Mouse (Mus musculus) heart, embryonic 11.5 days (tissue): ENCODE results near the gene Scube3. TPM values are rescaled to one million over a fixed set of nuclear protein-coding genes. Genes with fewer than 3 reads are reported as not detected.

ENCODE experiments used
- ATAC-seq: fragments of 200-750 bp; cut with Nextera tagmentation; replicated peaks from 2 replicates; pipeline ENCODE4 v1.8.0; 2017; ENCODE audit warnings: moderate library complexity; ENCODE audit not compliant: insufficient number of reproducible peaks, low FRiP score, low TSS enrichment
- H3K27ac ChIP-seq: fragments of 300-500 bp; sonication (generic); 2 replicates; pipeline ENCODE4 v1.5.1; 2014; ENCODE audit warnings: mild to moderate bottlenecking, low read depth, low read length
- H3K27me3 ChIP-seq: fragments of 300-500 bp; sonication (generic); 2 replicates; pipeline ENCODE4 v1.6.1; 2014; ENCODE audit warnings: mild to moderate bottlenecking, low read length, mixed read lengths; ENCODE audit not compliant: control insufficient read depth, insufficient read depth
- H3K36me3 ChIP-seq: fragments of 300-500 bp; sonication (generic); 2 replicates; pipeline ENCODE4 v1.6.1; 2014; ENCODE audit warnings: mild to moderate bottlenecking, low read length, moderate library complexity, mixed read lengths; ENCODE audit not compliant: control insufficient read depth, insufficient read depth
- H3K4me1 ChIP-seq: fragments of 300-500 bp; sonication (generic); 2 replicates; pipeline ENCODE4 v1.6.1; 2014; ENCODE audit warnings: low read length; ENCODE audit not compliant: control insufficient read depth, insufficient read depth
- H3K4me2 ChIP-seq: fragments of 300-500 bp; sonication (generic); 2 replicates; pipeline ENCODE4 v1.6.1; 2014; ENCODE audit warnings: mild to moderate bottlenecking, moderate library complexity
- H3K4me3 ChIP-seq: fragments of 300-500 bp; sonication (generic); 2 replicates; pipeline ENCODE4 v1.5.1; 2014; ENCODE audit warnings: low read depth, low read length
- H3K9ac ChIP-seq: fragments of 300-500 bp; sonication (generic); 2 replicates; pipeline ENCODE4 v1.6.1; 2014; ENCODE audit warnings: mild to moderate bottlenecking, low read depth, low read length, moderate library complexity
- H3K9me3 ChIP-seq: fragments of 300-500 bp; sonication (generic); replicated peaks from 2 replicates; pipeline ENCODE4 v1.6.1; 2016; ENCODE audit warnings: low read length; ENCODE audit not compliant: control insufficient read depth
- WGBS: fragments of 180-500 bp; shearing (Covaris S2); extraction: QIAGEN DNeasy Blood & Tissue Kit; methylation state at CpG from one replicate; pipeline ENCODE4 v1.1.7; 2014; ENCODE audit not compliant: insufficient replicate concordance; 5-methylcytosine and 5-hydroxymethylcytosine counted together
- polyA plus RNA-seq: library from polyadenylated mRNA; unstranded; fragments of >200 nt; fragmentation: Nextera tagmentation; extraction: Ambion mirVana; gene quantifications from 2 replicates; pipeline ENCODE4 v1.2.1, GENCODE M21; 2014

Gene Scube3
- polyA plus RNA-seq, 1 experiment from 2014 or later: 2.3 TPM

DNA sequence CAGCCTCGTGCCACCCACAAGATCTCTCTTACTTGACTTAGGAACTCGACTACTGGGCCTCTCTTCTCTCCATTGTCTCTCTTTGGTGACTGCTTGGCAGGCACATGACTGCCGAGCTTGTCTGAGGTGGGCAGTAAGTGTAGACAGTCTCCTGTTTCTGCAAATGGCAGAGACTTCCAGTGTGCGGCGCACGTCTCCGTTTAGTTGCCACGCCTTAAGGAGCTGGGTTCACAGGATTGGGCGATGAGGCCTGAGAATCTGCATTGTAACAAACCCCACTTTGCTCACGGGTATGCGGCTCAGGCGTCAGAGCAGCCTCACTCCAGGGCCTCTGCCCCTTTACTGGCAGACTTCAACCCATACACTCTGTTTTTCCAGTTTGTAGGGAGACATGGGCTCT is 8.5 kb downstream of the Scube3 start:
- Histone ChIP-seq H3K27ac (no peak overlapping the region), H3K4me1 (0 out of 2 replicates have a peak, but pooled peaks cover 4% of the 10 kb centered on the region), H3K4me3 (no peak overlapping the region), H3K36me3 (no peaks in the 10 kb centered on the region), H3K9me3 (no peaks in the 10 kb centered on the region), H3K9ac (no peak overlapping the region), H3K4me2 (no peak overlapping the region), H3K27me3 (peaks cover 32% of the 10 kb centered on the region)
- 74% methylated on average over 12 of the region's 12 CpGs for whole genome bisulfite sequencing
- ATAC-seq: no peak

DNA sequence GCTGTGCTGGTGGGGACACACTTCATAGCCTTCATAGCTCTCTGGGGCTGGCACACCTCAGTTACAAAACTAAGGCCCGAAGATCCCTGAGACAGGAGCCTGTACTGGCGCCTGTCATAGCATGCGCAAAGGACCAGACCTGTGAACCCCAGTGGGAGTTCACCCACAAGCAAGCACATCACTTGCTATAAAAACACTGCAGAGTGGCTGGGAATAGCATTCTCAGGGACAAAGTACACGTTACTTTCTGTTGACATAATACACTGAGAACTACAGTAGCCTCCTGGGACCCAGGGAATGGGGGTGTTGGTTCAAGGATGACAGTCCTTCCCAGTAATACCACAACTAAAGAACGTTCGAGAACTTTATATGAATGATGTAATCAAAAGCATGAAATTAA is 11.2 kb downstream of the Scube3 start:
- Histone ChIP-seq H3K9ac (no peak overlapping the region), H3K4me3 (no peak overlapping the region), H3K4me1 (no peaks in the 10 kb centered on the region), H3K4me2 (no peak overlapping the region), H3K27me3 (peaks cover 33% of the 10 kb centered on the region), H3K9me3 (no peaks in the 10 kb centered on the region), H3K36me3 (no peaks in the 10 kb centered on the region), H3K27ac (no peak overlapping the region)
- WGBS: 75% methylated on average over 6 of the region's 6 CpGs
- ATAC-seq: no peak

DNA sequence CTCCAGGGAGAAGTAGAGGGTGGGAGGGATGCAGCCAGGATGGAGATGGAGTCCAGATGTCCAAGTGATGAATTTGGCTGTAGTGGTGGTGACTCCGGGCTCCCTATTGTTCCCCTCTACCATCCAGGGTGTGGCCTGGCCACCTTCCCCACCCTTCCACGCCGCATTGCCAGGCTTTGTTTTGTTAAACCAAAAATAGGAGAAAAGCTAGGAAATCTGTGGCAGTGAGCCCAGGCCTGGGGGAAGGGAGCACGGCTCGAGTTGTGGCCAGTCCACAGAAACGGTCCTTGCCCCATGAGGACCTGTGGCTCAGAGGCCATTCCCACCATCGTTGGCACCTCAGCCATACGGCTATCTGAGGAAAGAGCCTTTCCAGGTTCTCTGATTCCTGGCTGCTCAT is 13.0 kb downstream of the Scube3 start:
- no peak overlapping the region for H3K4me3 ChIP-seq
- H3K4me1 ChIP-seq: no peaks in the 10 kb centered on the region; the same call in 1 of the 2 replicates
- no peak overlapping the region for H3K4me2 ChIP-seq
- H3K36me3 ChIP-seq: no peaks in the 10 kb centered on the region
- H3K9me3 ChIP-seq: no peaks in the 10 kb centered on the region
- WGBS: 79% methylated on average over 8 of the region's 8 CpGs
- no peak for ATAC-seq
- H3K27ac ChIP-seq: no peak overlapping the region
- H3K9ac ChIP-seq: no peak overlapping the region
- peaks cover 41% of the 10 kb centered on the region for H3K27me3 ChIP-seq

DNA sequence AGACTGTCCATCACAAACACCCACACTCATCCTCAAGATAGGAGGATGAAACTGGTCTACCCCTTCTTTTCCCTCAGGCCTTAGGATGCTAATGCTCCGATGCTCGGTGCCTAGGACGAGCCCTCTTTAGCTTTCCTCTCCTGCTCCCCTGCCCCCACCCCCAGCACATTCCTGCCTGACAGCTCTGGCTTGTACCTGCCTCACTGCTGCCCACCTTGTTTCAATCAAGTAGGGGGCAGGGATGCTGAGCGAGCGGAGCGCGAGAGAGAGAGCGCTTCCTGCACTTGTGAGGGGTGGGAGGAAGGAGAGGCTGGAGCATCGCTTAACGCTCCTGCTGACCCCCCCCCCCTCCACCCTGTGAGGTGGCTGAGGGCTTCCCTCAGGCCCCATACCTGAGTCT is 18.4 kb downstream of the Scube3 start:
- peaks cover 21% of the 10 kb centered on the region for H3K4me1 ChIP-seq
- H3K9me3 ChIP-seq: no peaks in the 10 kb centered on the region
- peaks cover 73% of the 10 kb centered on the region for H3K27me3 ChIP-seq
- no peak overlapping the region for H3K27ac ChIP-seq
- no peak overlapping the region for H3K4me3 ChIP-seq
- 4% methylated on average over 10 of the region's 10 CpGs for WGBS
- H3K4me2 ChIP-seq: no peak overlapping the region
- H3K36me3 ChIP-seq: no peaks in the 10 kb centered on the region
- no peak overlapping the region for H3K9ac ChIP-seq
- ATAC-seq: no peak

- Histone ChIP-seq H3K27me3 (peaks cover 78% of the 10 kb centered on the region), H3K4me3 (no peak overlapping the region), H3K36me3 (no peaks in the 10 kb centered on the region), H3K9ac (no peak overlapping the region; the same call in 1 of the 2 replicates), H3K27ac (0 out of 2 replicates have a peak overlapping the region, but pooled peaks have one; percentile 29), H3K4me1 (peaks cover 21% of the 10 kb centered on the region), H3K9me3 (no peaks in the 10 kb centered on the region), H3K4me2 (peak overlapping the region; percentile 40)
- no peak; the same call in 1 of the 2 replicates for ATAC-seq
- WGBS: 13% methylated on average over 11 of the region's 11 CpGs
Observed at GRCm38 (mm10) chr17:28161310-28161881, 19.5 kb downstream of the Scube3 start.

DNA sequence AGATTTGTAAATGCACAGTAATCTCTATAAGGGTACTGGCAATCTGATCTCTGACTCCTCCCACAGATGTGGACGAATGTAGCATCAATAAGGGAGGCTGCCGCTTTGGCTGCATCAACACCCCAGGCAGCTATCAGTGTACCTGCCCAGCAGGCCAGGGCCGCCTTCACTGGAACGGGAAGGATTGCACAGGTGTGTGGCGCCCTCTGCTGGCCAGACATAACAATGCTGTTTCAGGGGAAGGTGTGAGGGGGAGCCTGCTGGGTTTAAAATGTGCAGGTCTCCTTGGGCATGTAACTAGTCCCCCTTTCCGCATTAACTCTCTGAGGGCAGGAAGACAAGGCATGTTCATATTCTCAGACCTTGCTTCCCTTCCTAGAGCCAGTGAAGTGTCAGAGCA is 21.7 kb downstream of the Scube3 start:
- Histone ChIP-seq H3K4me1 (peaks cover 21% of the 10 kb centered on the region), H3K4me2 (no peak overlapping the region), H3K27me3 (peaks cover 60% of the 10 kb centered on the region), H3K4me3 (no peak overlapping the region), H3K27ac (no peak overlapping the region), H3K36me3 (no peaks in the 10 kb centered on the region), H3K9ac (no peak overlapping the region), H3K9me3 (no peaks in the 10 kb centered on the region)
- ATAC-seq: no peak
- WGBS: 3% methylated on average over 6 of the region's 6 CpGs

DNA sequence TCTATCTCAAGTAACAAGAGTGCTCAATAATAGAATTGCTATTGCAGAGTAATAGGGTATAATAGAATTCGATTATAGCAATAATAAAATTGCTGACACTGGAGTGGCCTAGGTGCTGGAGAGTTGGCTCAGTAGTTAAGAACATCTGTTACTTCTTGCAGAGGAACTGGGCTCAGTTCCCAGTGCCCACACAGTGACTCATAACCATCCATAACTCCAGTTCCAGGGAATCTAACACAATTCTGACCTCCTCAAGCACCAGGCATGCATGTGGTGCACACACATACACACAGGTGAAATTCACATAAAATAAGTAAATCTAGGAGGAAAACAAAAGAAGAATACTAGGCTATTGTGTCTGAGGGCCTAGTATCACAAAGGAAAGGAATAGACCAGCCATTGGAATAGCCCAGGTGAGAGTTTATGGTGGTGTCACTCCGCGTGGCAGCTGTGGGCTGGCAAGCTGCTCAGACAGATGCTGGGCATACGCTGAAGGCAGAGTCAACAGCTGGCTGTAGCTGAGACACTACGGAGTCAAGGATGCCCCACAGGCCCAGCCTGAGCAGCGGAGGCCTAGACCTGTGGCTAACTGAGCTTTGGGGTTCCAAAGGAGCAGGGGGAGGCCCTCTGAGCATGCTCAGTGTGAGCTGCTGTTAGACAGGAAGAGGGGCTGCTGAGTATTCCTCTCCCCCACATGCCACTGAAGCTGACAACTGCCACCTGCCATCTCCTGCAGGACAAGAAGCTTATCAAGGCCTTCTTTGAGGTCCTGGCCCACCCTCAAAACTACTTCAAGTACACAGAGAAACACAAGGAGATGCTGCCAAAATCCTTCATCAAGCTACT is 28.7 kb downstream of the Scube3 start:
- ATAC-seq: no peak
- no peaks in the 10 kb centered on the region for H3K36me3 ChIP-seq

GRCm38 (mm10) chr17:28172690-28173089 is 30.7 kb downstream of the Scube3 start:
- Histone ChIP-seq H3K9ac (0 out of 2 replicates have a peak overlapping the region, but pooled peaks have one; percentile 16), H3K36me3 (no peaks in the 10 kb centered on the region), H3K27me3 (no peaks in the 10 kb centered on the region), H3K9me3 (no peaks in the 10 kb centered on the region), H3K4me2 (peak overlapping the region; percentile 14; the same call in 1 of the 2 replicates), H3K27ac (peak overlapping the region; percentile 0; the same call in 1 of the 2 replicates), H3K4me1 (peaks cover 18% of the 10 kb centered on the region), H3K4me3 (no peak overlapping the region)
- 41% methylated on average over 9 of the region's 9 CpGs for WGBS
- ATAC-seq: no peak

More for the DNA sequence above, 28.7 kb downstream of the Scube3 start:
- no peak overlapping the region for H3K4me2 ChIP-seq
- WGBS: 83% methylated on average over 6 of the region's 6 CpGs
- no peak overlapping the region for H3K27ac ChIP-seq
- peaks cover 7% of the 10 kb centered on the region for H3K27me3 ChIP-seq
- H3K9ac ChIP-seq: no peak overlapping the region
- H3K4me1 ChIP-seq: peaks cover 14% of the 10 kb centered on the region
- H3K9me3 ChIP-seq: no peaks in the 10 kb centered on the region
- no peak overlapping the region for H3K4me3 ChIP-seq
